Mouse (Mus musculus) liver, embryonic 16.5 days (tissue): Measurements from ENCODE around the gene Camk2n1. TPM values are rescaled to one million over a fixed set of nuclear protein-coding genes. Genes with fewer than 3 reads are reported as not detected.

Experiments
- ATAC-seq: fragments of 200-750 bp; cut with Nextera tagmentation; 2 replicates; pipeline ENCODE4 v1.8.0; 2017; ENCODE audit warnings: low read depth, mild to moderate bottlenecking, moderate number of reproducible peaks, moderate library complexity
- H3K27ac ChIP-seq: fragments of 300-500 bp; sonication (generic); 2 replicates; pipeline ENCODE4 v1.5.1; 2014; ENCODE audit warnings: mild to moderate bottlenecking, low read length
- H3K27me3 ChIP-seq: fragments of 300-500 bp; sonication (generic); 2 replicates; pipeline ENCODE4 v1.6.1; 2014; ENCODE audit warnings: low read depth, low read length, mixed read lengths; ENCODE audit not compliant: control insufficient read depth, insufficient read depth
- H3K36me3 ChIP-seq: fragments of 300-500 bp; sonication (generic); 2 replicates; pipeline ENCODE4 v1.6.1; 2014; ENCODE audit warnings: mild to moderate bottlenecking; ENCODE audit not compliant: control insufficient read depth, insufficient read depth
- H3K4me1 ChIP-seq: fragments of 300-500 bp; sonication (generic); 2 replicates; pipeline ENCODE4 v1.6.1; 2014; ENCODE audit warnings: low read depth, low read length, mixed read lengths; ENCODE audit not compliant: control insufficient read depth
- H3K4me2 ChIP-seq: fragments of 300-500 bp; sonication (generic); 2 replicates; pipeline ENCODE4 v1.6.1; 2014; ENCODE audit warnings: low read depth, low read length, mixed read lengths
- H3K4me3 ChIP-seq: fragments of 300-500 bp; sonication (generic); 2 replicates; pipeline ENCODE4 v1.5.1; 2014; ENCODE audit warnings: low read depth, mild to moderate bottlenecking, low read length
- H3K9ac ChIP-seq: fragments of 300-500 bp; sonication (generic); 2 replicates; pipeline ENCODE4 v1.6.1; 2014; ENCODE audit warnings: low read depth, low read length
- H3K9me3 ChIP-seq: fragments of 300-500 bp; sonication (generic); replicated peaks from 2 replicates; pipeline ENCODE4 v1.6.1; 2016; ENCODE audit warnings: low read length; ENCODE audit not compliant: control insufficient read depth
- WGBS: fragments of 180-500 bp; shearing (Covaris S2); extraction: QIAGEN DNeasy Blood & Tissue Kit; methylation state at CpG from one replicate; pipeline ENCODE4 v1.1.7; 2014; ENCODE audit not compliant: insufficient replicate concordance; 5-methylcytosine and 5-hydroxymethylcytosine counted together
- polyA plus RNA-seq: library from polyadenylated mRNA; unstranded; fragments of >200 nt; fragmentation: Nextera tagmentation; extraction: Ambion mirVana; gene quantifications from 2 replicates; pipeline ENCODE4 v1.2.1, GENCODE M21; 2015

Gene Camk2n1
- polyA plus RNA-seq, 1 experiment from 2014 or later, result 1.6 TPM

DNA sequence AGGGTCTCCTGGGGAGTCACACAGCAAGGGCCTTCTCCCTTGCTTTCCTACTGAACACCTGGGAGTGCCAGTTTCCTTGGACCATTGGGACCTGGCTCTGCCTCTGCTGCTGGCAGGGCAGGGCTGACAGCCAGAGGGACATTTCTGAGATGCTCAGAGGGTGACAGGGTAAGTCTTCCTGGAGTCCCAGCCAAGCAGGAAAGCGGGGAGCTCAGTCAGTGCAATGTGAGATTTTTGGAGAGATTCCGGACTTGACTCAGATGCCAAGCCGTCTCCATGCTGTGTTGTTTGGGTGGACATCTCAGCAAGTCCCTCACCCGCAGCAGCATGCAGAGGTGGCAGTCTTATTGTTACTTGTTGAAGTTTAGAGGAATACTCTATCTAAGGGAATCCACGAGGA is 13.3 kb downstream of the Camk2n1 start:
- Histone ChIP-seq H3K27ac (no peak overlapping the region), H3K4me2 (no peak overlapping the region), H3K9me3 (no peaks in the 10 kb centered on the region), H3K4me3 (no peak overlapping the region), H3K36me3 (no peaks in the 10 kb centered on the region), H3K4me1 (peaks cover 6% of the 10 kb centered on the region), H3K27me3 (peaks cover 21% of the 10 kb centered on the region), H3K9ac (no peak overlapping the region)
- no peak for ATAC-seq
- WGBS, result 52% methylated on average over 5 of the region's 5 CpGs

DNA sequence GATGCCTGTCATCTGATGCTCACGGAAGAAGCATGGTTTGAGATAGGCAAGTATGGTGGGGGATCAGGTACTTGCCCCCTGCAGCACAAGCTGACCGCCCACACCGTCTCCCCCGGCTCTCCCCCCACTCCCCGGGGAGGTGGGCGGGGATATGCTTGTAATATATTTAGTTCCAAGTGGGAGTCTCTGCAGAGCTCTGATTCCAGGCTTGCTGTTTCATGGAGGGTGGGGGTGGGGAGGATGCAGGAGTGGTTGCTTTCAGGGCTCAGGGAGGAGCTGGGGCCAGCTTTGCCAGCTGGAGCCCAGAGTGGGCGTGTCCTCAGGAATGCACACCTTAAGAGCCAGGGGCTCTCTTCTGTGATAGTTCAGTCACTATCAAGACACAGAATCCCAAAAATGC is 15.0 kb downstream of the Camk2n1 start:
- H3K9ac ChIP-seq, result no peak overlapping the region
- H3K4me1 ChIP-seq, result no peaks in the 10 kb centered on the region; the same call in 1 of the 2 replicates
- H3K9me3 ChIP-seq, result no peaks in the 10 kb centered on the region
- 28% methylated on average over 7 of the region's 7 CpGs for WGBS
- no peak for ATAC-seq
- H3K4me3 ChIP-seq, result no peak overlapping the region
- H3K27me3 ChIP-seq, result peaks cover 18% of the 10 kb centered on the region
- no peak overlapping the region for H3K27ac ChIP-seq
- no peaks in the 10 kb centered on the region for H3K36me3 ChIP-seq
- no peak overlapping the region for H3K4me2 ChIP-seq

GRCm38 (mm10) chr4:138471241-138471640 is 17.1 kb downstream of the Camk2n1 start:
- ATAC-seq, result no peak
- H3K36me3 ChIP-seq, result no peaks in the 10 kb centered on the region
- 51% methylated on average over 7 of the region's 7 CpGs for WGBS
- H3K27me3 ChIP-seq, result peaks cover 3% of the 10 kb centered on the region
- no peak overlapping the region for H3K9ac ChIP-seq
- H3K27ac ChIP-seq, result no peak overlapping the region
- no peaks in the 10 kb centered on the region for H3K4me1 ChIP-seq
- H3K4me2 ChIP-seq, result no peak overlapping the region
- no peaks in the 10 kb centered on the region for H3K9me3 ChIP-seq
- no peak overlapping the region for H3K4me3 ChIP-seq

DNA sequence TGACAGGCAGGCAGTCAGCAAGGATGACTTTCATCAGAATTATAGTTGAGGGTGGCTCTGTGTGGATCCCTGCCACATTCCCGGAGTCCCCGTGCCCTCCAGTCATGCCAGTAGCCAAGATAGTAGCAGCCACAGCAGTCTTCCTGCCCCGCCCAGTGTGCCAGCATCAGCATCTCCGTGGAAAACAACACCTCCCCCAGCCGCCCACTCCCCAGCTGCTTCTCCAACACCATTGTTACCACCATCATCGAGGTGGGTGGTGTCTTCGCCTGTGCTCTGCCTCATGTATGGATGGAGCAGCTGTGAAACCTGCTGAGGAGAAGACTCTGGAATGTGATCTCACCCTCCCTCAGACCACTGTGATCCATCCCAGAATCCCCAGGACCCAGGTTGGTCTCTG is 25.5 kb downstream of the Camk2n1 start:
- Histone ChIP-seq H3K36me3 (no peaks in the 10 kb centered on the region), H3K27me3 (peaks cover 3% of the 10 kb centered on the region; the same call in 1 of the 2 replicates), H3K9ac (no peak overlapping the region), H3K4me3 (no peak overlapping the region), H3K27ac (no peak overlapping the region), H3K4me1 (no peaks in the 10 kb centered on the region), H3K4me2 (no peak overlapping the region), H3K9me3 (no peaks in the 10 kb centered on the region)
- ATAC-seq, result no peak
- 52% methylated on average over 7 of the region's 7 CpGs for WGBS

- no peak overlapping the region for H3K4me2 ChIP-seq
- no peaks in the 10 kb centered on the region for H3K9me3 ChIP-seq
- no peak overlapping the region for H3K4me3 ChIP-seq
- no peak overlapping the region for H3K27ac ChIP-seq
- no peak overlapping the region for H3K9ac ChIP-seq
- no peak for ATAC-seq
- 30% methylated on average over 9 of the region's 9 CpGs for WGBS
- H3K27me3 ChIP-seq, result peaks cover under 1% of the 10 kb centered on the region; the same call in 1 of the 2 replicates
- H3K36me3 ChIP-seq, result no peaks in the 10 kb centered on the region
- H3K4me1 ChIP-seq, result no peaks in the 10 kb centered on the region
Observed at GRCm38 (mm10) chr4:138480962-138481361, 26.8 kb downstream of the Camk2n1 start.

GRCm38 (mm10) chr4:138482721-138483120 is 28.6 kb downstream of the Camk2n1 start:
- no peak for ATAC-seq
- 27% methylated on average over 8 of the region's 8 CpGs for WGBS

GRCm38 (mm10) chr4:138488241-138488640 is 34.1 kb downstream of the Camk2n1 start:
- H3K4me2 ChIP-seq, result no peak overlapping the region
- H3K4me1 ChIP-seq, result no peaks in the 10 kb centered on the region
- H3K9me3 ChIP-seq, result no peaks in the 10 kb centered on the region
- no peak overlapping the region for H3K4me3 ChIP-seq
- no peaks in the 10 kb centered on the region for H3K27me3 ChIP-seq
- ATAC-seq, result no peak
- no peaks in the 10 kb centered on the region for H3K36me3 ChIP-seq
- no peak overlapping the region for H3K9ac ChIP-seq
- no peak overlapping the region for H3K27ac ChIP-seq
- WGBS, result 31% methylated on average over 8 of the region's 8 CpGs

More at GRCm38 (mm10) chr4:138482721-138483120, 28.6 kb downstream of the Camk2n1 start:
- Histone ChIP-seq H3K27me3 (no peaks in the 10 kb centered on the region), H3K27ac (no peak overlapping the region), H3K9me3 (no peaks in the 10 kb centered on the region), H3K36me3 (no peaks in the 10 kb centered on the region), H3K4me3 (no peak overlapping the region), H3K9ac (no peak overlapping the region), H3K4me1 (no peaks in the 10 kb centered on the region), H3K4me2 (no peak overlapping the region)

- no peak overlapping the region for H3K4me3 ChIP-seq
- H3K9me3 ChIP-seq, result no peaks in the 10 kb centered on the region
- no peaks in the 10 kb centered on the region for H3K36me3 ChIP-seq
- no peaks in the 10 kb centered on the region for H3K4me1 ChIP-seq
- H3K9ac ChIP-seq, result no peak overlapping the region
- H3K27ac ChIP-seq, result no peak overlapping the region
- 65% methylated on average over 4 of the region's 4 CpGs for WGBS
- H3K4me2 ChIP-seq, result no peak overlapping the region
- no peak for ATAC-seq
- no peaks in the 10 kb centered on the region for H3K27me3 ChIP-seq
Observed at GRCm38 (mm10) chr4:138491088-138491487, 37.0 kb downstream of the Camk2n1 start.

DNA sequence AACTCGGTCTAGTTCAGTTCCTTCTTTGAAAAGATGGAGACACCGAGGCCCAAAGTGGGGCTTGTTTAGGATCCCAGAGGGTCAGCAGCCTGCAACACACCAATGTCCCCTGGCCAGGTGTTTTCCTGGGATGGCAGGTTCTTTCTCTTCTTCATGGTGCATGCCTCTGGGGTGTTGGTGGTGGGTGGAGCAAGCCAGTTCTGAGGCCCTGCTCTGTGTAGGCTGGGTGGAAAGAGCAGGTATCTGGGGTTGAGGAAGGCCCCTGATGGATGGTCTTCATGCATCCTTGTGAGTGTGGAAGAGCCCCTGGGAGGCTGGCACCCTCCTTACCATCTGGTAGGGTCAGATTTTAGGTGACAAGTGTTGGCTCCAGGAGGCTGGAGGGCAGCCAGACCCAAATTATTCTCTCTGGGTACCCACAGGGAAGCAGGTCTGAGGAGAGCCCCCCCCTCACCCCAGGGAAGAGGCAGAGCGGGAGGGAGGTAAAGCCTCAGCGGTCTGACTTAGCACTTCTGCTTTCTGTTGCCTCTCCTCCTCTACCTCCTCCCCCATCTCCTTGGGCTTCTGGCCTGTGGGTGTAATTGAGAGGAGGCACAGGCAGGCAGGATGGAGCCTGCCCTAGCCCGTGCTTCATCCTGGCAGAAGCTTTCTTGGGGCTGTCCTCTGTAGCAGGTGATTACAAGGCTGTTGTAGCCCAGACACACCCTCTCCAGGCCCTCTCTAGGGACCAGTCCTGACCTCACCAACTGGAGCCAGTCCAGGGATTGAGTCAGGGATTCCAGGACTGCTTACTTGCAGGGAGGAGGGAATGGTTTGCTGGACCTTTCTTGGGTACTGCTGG is 39.3 kb downstream of the Camk2n1 start:
- WGBS, result 20% methylated on average over 5 of the region's 5 CpGs
- H3K36me3 ChIP-seq, result no peaks in the 10 kb centered on the region
- no peaks in the 10 kb centered on the region for H3K9me3 ChIP-seq
- no peaks in the 10 kb centered on the region for H3K4me1 ChIP-seq
- no peak overlapping the region for H3K9ac ChIP-seq
- H3K4me2 ChIP-seq, result no peak overlapping the region
- H3K4me3 ChIP-seq, result no peak overlapping the region
- no peak overlapping the region for H3K27ac ChIP-seq
- no peak for ATAC-seq
- H3K27me3 ChIP-seq, result no peaks in the 10 kb centered on the region
